24 mouse cellular contexts compared by ENCODE assay signal in the genomic region with DNA sequence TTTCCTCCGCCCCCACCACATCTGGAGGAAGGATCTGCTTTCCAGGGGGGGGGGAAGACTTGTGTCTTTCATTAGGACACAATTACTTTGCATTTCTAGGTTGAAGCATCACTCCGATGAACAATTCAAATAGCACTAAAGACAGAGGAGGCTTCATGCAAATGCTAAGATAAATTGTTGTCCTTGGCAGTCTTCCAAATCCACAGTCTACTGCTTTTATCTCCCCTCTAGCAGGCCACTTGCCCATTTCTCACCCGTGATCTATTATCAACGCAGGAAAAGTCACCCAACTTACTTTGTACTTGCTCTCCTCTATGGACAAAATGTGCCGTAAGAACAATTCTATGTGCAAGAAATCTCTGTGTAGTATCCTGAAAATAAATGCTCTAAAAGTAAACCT.
DNase-seq lines count a peak whose midpoint lies in the region; ATAC-seq and TF ChIP-seq lines count a peak whose summit lies in the region.
"Had no signal": no experiment of that assay in that cellular context is flagged by ENCODE, and none has a peak within 500 bp of the region (broad histone marks: within the 10 kb centered on the region; RNA-seq: fewer than 3 reads in every experiment).

No protein-coding gene starts in this region.

- no peak for TF ChIP-seq POLR2A in MEL (IDR thresholded peaks at IDR 0.05; ENCODE audit: control insufficient read depth in 1 of 2, insufficient read depth in 1 of 2, low read depth in 1 of 2, low read length in 2 of 2, poor library complexity in 1 of 2)

- TF ChIP-seq RAD21 in MEL (IDR thresholded peaks at IDR 0.05; ENCODE audit: low read depth, low read length) = no peak

- peak; percentile 51 to 67; a peak in 2 of 4 replicates for TF ChIP-seq EP300 in MEL (IDR thresholded peaks at IDR 0.05; ENCODE audit: low read depth in 1 of 2, low read length in 2 of 2)

- peaks cover 0 to 2% of the 10 kb centered on the region in 2 experiments; a peak in 2 of 4 replicates for H3K36me3 ChIP-seq in MEL (ENCODE audit: control insufficient read depth in 1 of 2, insufficient read depth in 2 of 2, low read length in 2 of 2)
- H3K36me3 ChIP-seq: embryonic facial prominence, embryonic 12.5 days; forebrain, embryonic 12.5 days; hindbrain, embryonic 13.5 days; limb, embryonic 13.5 days; liver, embryonic 13.5 days; neural tube, embryonic 15.5 days had no signal

- no peak overlapping the region for H3K27ac ChIP-seq in MEL (ENCODE audit: control insufficient read depth, low read depth, low read length)
- H3K27ac ChIP-seq: embryonic facial prominence, embryonic 12.5 days; forebrain, embryonic 12.5 days; heart, adult 2 months; hindbrain, embryonic 13.5 days; limb, embryonic 13.5 days; liver, embryonic 13.5 days; neural tube, embryonic 15.5 days had no signal

- no peaks in the 10 kb centered on the region for H3K79me2 ChIP-seq in MEL (ENCODE audit: control insufficient read depth, insufficient read depth, low read length, poor library complexity)

- H3K4me1 ChIP-seq in MEL (ENCODE audit: control insufficient read depth in 1 of 2, insufficient read depth in 2 of 2, low read length in 2 of 2) = peaks cover 0 to 2% of the 10 kb centered on the region in 2 experiments; a peak in 1 of 4 replicates
- H3K4me1 ChIP-seq: embryonic facial prominence, embryonic 12.5 days; forebrain, embryonic 12.5 days; hindbrain, embryonic 13.5 days; limb, embryonic 13.5 days; liver, embryonic 13.5 days; megakaryocyte, embryonic 14.5 days; neural tube, embryonic 15.5 days had no signal

- H3K9ac ChIP-seq in MEL (ENCODE audit: control insufficient read depth, low read depth, low read length, poor library complexity, severe bottlenecking) = no peak overlapping the region
- H3K9ac ChIP-seq: embryonic facial prominence, embryonic 12.5 days; forebrain, embryonic 12.5 days; hindbrain, embryonic 13.5 days; limb, embryonic 13.5 days; liver, embryonic 13.5 days; neural tube, embryonic 15.5 days had no signal

- peak; percentile 1 for DNase-seq in kidney, postnatal 14 days
- DNase-seq in kidney, adult 11 months = no peak
- peak; percentile 66 for DNase-seq in 416B (ENCODE audit: low read depth)
- peak; percentile 69 for DNase-seq in MEL (ENCODE audit: low read depth, low spot score)
- no peak for DNase-seq in left cerebral cortex, adult 11 months (ENCODE audit: low spot score)
- DNase-seq in layer of hippocampus, adult 8-10 months (ENCODE audit: low spot score in 2 of 2) = no peak
- DNase-seq: cerebellum, adult 11 months; cerebellum, adult 9-11 months; gastrocnemius, postnatal 36 days; heart, adult 2 months; kidney, adult 18-20 months; kidney, postnatal 10 days; liver, embryonic 13.5 days; right cerebral cortex, adult 18-20 months; right cerebral cortex, postnatal 4 days; thymus, postnatal 14 days had no signal

- no peaks in the 10 kb centered on the region for H3K27me3 ChIP-seq in MEL (ENCODE audit: control insufficient read depth in 1 of 2, insufficient read depth in 2 of 2, low read length in 2 of 2)
- H3K27me3 ChIP-seq: embryonic facial prominence, embryonic 12.5 days; forebrain, embryonic 12.5 days; hindbrain, embryonic 13.5 days; limb, embryonic 13.5 days; liver, embryonic 13.5 days; neural tube, embryonic 15.5 days had no signal

- TF ChIP-seq CTCF in MEL (IDR thresholded peaks at IDR 0.05 in 2 of 3, conservative IDR thresholded peaks at IDR 0.05 in 1 of 3; ENCODE audit: control insufficient read depth in 1 of 3, insufficient read depth in 1 of 3, low read depth in 2 of 3, low read length in 3 of 3, poor library complexity in 1 of 3, severe bottlenecking in 1 of 3) = no peak

- H3K4me3 ChIP-seq in MEL (ENCODE audit: control insufficient read depth in 1 of 2, insufficient read depth in 1 of 2, low read depth in 2 of 2, low read length in 2 of 2) = no peak overlapping the region
- H3K4me3 ChIP-seq: embryonic facial prominence, embryonic 12.5 days; erythroblast, embryonic 14.5 days; forebrain, embryonic 12.5 days; heart, adult 2 months; hindbrain, embryonic 13.5 days; limb, embryonic 13.5 days; liver, embryonic 13.5 days; megakaryocyte, embryonic 14.5 days; neural tube, embryonic 15.5 days had no signal

- peak; percentile 71 for ATAC-seq in megakaryocyte progenitor cell, adult 5-6 weeks (replicated peaks; ENCODE audit: poor library complexity)

- no peaks in the 10 kb centered on the region for H3K9me3 ChIP-seq in MEL (replicated peaks; ENCODE audit: insufficient read depth, low read length)
- H3K9me3 ChIP-seq: embryonic facial prominence, embryonic 12.5 days; forebrain, embryonic 12.5 days; hindbrain, embryonic 13.5 days; limb, embryonic 13.5 days; liver, embryonic 13.5 days; megakaryocyte, embryonic 14.5 days; neural tube, embryonic 15.5 days had no signal

TF ChIP-seq in MEL, 35 proteins besides CTCF, POLR2A, EP300 and RAD21:
- TF ChIP-seq GATA1 (IDR thresholded peaks at IDR 0.05; ENCODE audit: low read depth, low read length) (peak; percentile 72), TAL1 (IDR thresholded peaks at IDR 0.05; ENCODE audit: low read length) (peak; percentile 68), ETS1 (IDR thresholded peaks at IDR 0.05; ENCODE audit: low read depth, low read length) (0 out of 2 replicates have a peak, but pooled peaks have one; percentile 26), BHLHE40 (IDR thresholded peaks at IDR 0.05; ENCODE audit: borderline replicate concordance, low read depth, low read length) (peak; percentile 28; the same call in 1 of the 2 replicates), MAZ (IDR thresholded peaks at IDR 0.05; ENCODE audit: low read depth, low read length) (no peak), ELF1 (IDR thresholded peaks at IDR 0.05; ENCODE audit: low read depth, low read length) (no peak), SIN3A (IDR thresholded peaks at IDR 0.05; ENCODE audit: low read length) (no peak), RCOR1 (IDR thresholded peaks at IDR 0.05; ENCODE audit: low read depth, low read length) (peak; percentile 24; the same call in 1 of the 2 replicates), TCF12 (IDR thresholded peaks at IDR 0.05; ENCODE audit: low read depth, low read length) (peak; percentile 48; the same call in 1 of the 2 replicates)

Comparison
In these comparisons a context has a peak if more than half of its experiments do, and no peak if none do; other contexts are left out.
1. DNase-seq: peak in kidney, postnatal 14 days (single experiment), 416B (single experiment) and MEL (single experiment); none in kidney, adult 11 months (single experiment), left cerebral cortex, adult 11 months (single experiment) and layer of hippocampus, adult 8-10 months (0 of 2).